Mouse (Mus musculus) heart, postnatal 10 days (tissue): ENCODE results near the gene Ubtd2. TPM values are rescaled to one million over a fixed set of nuclear protein-coding genes. Genes with fewer than 3 reads are reported as not detected.

Experiments used
- DNase-seq, 2 experiments: peaks; one replicate each; pipeline ENCODE4 v3.0.0; 2021
- intact Hi-C: fragments of 180-260 bp; cut with DNase I; formaldehyde crosslinking; loops from one replicate; pipeline ENCODE4 v1.15.1; 2025
- total RNA-seq, 2 experiments: library from RNA; stranded (reverse); gene quantifications; 2 replicates each; pipeline ENCODE4 v1.2.3; 2021

Ubtd2 gene
- total RNA-seq, result 10 to 100 TPM; 18.1 to 19.8 TPM

DNA sequence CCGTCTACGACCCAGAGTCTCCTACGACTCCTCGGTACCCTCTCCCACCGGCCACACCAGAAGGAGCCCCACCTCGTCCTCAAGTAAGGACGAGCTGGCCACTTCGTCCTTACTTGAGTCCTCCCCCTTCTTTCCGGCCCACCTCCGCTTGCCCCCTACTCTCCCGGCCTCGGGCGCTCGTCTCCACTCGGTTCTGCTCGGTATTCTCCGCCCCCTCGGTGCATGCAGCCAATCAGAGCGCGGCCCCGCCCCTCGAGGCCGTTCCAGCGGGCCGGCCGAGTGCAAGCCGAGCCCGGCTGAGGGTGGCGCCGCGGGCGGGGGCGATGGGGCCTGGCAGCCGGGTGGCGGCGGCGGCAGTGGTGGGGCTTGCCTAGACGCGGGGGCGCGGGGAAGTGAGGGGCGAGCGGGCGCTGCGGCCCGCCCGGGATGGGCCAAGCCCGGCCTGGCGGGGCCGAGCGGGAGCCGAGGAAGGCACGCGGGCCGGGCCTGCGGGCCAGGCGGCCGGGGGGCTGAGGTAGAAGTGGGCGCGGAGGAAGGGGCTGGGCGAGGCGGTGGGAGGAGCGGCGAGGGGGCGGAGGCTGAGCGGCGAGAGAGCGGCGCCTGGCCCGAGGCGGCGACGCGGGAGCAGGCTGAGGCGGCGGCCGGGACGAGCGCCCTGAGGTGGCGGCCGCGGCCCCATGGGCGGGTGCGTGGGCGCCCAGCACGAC is at the start of gene Ubtd2:
TSS of gene Ubtd2 (plus strand) at position 571 of the 707 bp plus-strand sequence.
- DNase-seq, result peak; percentile 99
- intact Hi-C loops, result loop anchor here (5.0 kb wide), 4 partner anchors 37 to 252 kb away; partner anchors contain the start of genes Efcab9 and Stk10

DNA sequence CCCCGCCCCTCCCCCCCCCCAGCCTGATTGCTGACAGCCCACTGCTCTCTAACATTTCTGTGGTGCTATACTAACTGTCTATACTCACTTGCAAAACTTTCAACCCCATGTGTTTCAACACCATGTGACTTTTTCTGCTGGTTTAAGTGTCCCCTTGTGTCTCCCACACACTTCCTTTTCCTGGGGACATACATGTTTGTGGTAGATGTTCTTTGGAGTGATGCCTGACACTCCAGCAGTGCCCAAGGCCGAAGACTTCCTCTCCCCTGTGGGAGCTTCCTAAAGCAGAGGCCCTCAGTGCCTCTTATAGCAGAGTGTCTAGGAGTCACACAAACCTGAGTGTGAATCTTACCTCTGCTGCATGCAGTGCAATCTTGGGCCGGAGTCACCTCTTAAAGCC is 47.3 kb upstream of the Ubtd2 start:
- intact Hi-C loops, result no loop called here
- DNase-seq, result no peak

DNA sequence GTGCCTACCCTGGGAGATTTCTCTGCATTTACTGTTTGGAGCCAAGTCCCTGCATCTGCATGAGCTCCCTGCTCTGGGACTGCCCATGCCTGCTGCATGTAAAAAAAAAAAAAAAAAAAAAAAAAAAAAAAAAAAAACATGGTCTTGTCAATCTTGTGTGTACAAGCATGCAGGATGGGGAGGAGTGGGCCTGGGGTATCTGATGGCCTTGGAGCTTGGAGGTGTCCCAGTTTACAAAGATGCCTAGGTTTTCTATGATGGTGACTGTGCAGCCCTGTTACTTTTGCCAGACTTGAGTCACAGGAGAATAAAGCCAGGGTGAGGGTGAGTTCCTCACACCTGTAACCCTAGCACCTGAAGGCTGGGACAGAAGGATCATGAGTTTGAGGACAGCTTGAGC is 46.1 kb upstream of the Ubtd2 start:
- intact Hi-C loops, result no loop called here
- DNase-seq, result no peak

DNA sequence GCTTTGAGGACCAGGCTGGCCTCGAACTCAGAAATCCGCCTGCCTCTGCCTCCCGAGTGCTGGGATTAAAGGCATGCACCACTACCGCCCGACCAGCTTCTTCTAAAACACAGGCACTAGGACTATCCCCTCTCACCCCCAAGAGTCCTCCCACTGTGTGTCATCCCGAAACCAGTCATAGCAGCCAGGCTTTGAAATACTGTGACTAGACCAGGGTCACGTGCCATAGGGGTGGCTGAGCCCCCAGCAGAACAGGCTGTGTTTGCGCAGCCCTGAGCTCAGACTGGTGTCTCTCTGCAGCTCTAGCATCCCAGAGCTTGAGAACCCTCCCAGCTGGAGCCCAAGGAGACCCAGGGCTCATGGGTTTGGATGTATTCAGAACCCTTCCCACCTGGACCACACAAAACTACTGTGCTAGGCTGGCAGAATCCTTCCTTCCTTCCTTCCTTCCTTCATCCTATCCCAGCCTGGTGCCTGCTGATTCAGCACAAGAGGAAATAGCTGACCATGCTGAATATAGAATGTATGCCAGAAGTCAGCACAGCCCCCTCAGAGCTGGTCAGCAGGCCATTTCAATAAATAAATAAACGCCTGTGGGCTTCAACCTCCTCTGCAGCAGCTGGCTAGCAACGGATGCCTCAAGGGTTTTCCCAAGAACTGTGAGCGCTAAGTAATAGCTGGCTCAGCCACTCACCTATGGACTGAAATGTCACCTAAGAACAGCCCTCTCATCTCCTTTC is 45.2 kb upstream of the Ubtd2 start:
- no peak for DNase-seq
- intact Hi-C loops, result no loop called here

DNA sequence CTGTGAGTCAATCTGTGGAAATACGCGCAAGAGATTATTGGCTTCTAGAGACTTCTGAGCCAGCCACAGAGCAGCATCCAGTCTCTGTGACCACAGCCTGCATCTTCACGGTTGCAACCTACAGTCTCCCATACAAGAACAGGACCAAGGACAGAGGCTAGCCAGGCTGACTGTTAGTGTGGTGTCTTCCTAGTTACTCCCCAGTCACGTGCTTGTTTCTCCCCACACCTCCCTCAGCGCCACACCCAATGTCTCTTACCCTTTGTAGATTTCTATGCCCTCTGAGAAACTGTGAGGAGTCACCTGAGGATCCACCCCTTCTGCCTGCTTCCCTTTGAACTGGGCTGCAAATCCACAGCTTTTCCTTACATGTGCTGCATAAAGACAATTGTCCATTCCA is 35.2 kb upstream of the Ubtd2 start:
- DNase-seq, result no peak

DNA sequence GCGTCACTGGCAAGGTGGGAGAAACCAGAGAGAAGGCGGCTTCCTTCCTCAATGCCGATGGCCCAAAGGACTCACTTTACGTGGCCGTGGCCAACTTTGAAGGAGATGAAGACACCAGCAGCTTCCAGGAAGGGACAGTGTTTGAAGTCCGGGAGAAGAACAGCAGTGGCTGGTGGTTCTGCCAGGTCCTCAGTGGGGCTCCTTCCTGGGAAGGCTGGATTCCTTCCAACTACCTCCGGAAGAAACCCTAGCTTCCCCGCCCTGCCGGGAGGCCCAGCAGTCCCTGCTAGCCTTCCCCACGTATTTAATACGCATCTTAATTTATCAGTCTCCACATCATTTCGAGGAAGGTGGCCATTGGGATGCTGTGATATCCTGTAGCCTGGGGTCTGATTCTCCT is 31.9 kb upstream of the Ubtd2 start:
- DNase-seq, result no peak
- intact Hi-C loops, result no loop called here

More for the DNA sequence above, 35.2 kb upstream of the Ubtd2 start:
- intact Hi-C loops, result no loop called here

DNA sequence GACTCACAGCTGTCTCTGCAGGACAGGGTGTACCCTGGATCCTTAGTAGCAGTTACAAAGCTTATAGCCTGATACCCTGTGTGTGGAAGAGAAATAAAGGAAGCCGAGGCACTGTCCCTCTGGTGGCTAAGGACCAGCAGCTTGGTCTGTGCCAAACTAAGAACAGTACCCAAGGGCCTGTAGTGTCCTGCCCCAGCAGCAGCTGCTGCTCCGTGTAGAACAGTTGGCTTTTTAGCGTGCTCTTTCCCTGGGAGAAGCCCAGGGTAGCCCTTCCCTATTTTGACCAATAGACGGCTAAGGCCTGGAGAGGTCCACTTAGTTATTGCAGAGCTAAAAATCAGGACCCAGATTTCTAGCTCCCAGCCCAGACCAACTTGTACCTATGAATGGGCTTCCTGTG is 30.6 kb upstream of the Ubtd2 start:
- intact Hi-C loops, result no loop called here

DNA sequence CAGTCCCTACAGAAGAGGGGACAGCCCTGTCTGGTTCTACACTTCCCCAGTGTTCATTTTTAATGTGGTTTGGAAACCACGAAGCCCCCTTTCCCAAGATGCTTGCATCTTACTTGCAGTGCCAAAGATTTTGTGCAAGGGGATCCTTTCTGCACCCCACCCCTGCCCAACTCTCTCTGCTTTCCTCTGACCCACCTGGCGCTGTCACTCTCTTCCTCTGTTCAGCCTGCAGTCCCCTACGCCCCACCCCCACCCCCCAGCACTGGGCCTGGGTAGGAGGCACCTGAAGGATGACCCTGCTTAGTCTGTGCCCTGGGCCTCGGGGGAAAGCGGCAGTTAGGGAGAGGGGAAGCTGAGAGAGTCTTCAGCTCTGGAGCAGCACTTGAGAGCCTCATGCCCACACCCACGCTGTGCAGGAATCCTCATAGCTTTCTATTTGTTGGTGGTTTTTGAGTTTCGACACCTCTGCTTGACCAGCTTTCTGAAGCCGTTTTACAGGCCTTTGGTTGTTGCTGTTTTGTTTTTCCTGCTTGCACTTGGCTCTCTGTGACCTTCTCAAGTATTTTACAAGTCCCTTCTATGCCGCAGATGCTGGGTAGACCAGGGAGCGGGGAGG is 30.0 kb upstream of the Ubtd2 start:
- no peak for DNase-seq
- intact Hi-C loops, result no loop called here

More for the DNA sequence above, 30.6 kb upstream of the Ubtd2 start:
- no peak for DNase-seq

DNA sequence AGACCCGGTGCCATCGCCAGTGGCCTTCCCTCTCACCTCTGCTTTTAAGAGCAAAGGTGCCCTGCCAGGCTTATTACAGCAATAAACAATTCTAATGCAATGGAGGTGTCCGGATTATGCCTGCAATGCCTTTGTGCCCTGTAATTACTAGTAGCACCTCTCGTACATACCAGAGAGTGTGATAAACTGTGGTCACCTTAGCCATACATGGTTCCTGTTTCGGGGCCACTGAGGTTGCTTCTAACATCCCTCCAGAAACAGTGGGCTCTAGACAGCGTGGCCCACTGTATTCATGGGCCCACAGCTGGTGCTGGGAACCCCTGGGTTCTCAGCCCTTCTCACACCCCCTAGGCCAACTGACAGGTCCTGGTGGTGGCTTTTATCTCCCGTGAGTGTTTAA is 27.6 kb upstream of the Ubtd2 start:
- intact Hi-C loops, result no loop called here

DNA sequence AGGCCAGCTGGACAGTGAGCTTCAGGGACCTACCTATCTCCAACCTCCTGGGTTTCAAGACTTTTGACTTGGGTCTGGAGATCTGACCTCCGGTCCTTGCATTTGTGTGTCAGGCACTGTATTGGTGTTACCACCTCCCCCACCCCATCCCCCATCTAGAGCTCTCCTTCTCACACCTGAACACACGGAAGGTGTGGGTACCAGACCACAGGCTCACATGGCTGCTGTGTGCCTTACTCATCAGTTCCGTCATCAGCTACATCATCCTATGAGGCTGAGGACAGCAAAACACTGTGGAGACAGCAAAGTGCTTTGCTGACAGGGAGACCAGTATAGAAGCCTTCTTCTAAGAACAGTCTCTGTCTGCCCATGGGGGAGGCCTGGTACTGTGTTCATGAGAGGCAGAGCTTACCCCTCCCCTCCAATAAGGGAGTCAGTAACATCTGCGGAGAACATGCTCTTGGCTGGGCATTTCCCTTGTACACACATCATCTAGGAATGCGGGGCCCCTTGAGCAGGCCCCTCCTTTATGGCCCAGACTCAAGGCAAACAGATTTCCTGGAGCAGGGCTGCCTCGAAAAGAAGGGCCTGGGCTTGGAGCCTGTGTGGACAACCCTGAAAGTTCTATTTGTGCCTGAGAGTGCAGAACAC is 19.6 kb upstream of the Ubtd2 start:
- DNase-seq, result peak; percentile 78 to 83
- intact Hi-C loops, result no loop called here

More for the DNA sequence above, 27.6 kb upstream of the Ubtd2 start:
- no peak for DNase-seq

DNA sequence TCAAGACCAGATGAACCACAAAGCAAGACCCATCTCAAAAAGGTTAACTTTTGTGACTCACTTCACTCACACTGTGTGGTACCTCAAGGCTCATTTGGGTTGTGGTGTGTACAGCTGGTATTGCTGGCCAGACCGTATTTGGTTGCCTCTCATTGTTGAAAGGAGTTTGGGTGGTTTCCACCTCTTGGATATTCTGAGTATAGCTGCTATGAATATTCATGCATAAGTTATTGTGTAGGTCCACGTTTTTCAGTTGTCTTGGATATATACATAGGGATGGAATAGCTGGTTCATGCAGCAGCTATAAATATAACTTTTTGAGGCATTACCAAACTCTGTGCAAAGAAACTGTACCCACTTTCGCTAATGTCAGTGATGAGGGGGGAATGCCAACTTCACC is 12.6 kb upstream of the Ubtd2 start:
- intact Hi-C loops, result no loop called here

DNA sequence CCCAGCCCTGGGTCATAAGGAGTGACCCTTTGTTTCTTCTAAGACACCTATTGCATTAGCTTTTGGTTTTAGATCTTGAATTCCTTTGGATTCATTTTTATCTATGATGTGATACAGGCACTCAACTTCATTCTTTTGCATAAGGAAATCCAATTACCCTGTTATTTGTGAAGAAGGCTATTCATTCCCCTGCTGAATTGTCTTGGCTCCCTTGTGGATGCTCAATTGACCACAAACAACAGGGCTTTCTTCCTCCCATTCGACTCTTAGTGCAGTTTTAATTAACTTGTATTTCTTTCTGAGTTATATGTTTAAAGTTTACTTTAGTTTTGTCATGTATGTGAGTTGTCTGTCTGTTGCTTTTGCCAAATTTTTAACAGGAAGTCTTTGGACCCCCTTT is 10.9 kb upstream of the Ubtd2 start:
- DNase-seq, result no peak
- intact Hi-C loops, result no loop called here

More for the DNA sequence above, 12.6 kb upstream of the Ubtd2 start:
- no peak for DNase-seq

DNA sequence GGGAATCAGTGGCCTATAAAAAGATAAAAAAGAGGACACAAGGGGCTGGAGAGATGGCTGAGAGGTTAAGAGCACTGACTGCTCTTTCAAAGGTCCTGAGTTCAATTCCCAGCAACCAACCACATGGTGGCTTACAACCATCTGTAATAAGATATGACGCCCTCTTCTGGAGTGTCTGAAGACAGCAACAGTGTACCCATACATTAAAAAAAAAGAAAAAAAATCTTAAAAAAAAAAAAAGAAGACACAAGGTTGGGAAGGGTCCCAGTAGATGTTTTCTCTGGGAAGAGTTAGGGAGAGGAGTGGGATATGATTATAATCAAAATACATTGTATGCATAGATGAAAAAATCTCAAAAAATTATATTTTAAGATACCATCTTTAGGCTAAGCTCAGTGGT is 10.0 kb upstream of the Ubtd2 start:
- intact Hi-C loops, result no loop called here
- DNase-seq, result no peak

DNA sequence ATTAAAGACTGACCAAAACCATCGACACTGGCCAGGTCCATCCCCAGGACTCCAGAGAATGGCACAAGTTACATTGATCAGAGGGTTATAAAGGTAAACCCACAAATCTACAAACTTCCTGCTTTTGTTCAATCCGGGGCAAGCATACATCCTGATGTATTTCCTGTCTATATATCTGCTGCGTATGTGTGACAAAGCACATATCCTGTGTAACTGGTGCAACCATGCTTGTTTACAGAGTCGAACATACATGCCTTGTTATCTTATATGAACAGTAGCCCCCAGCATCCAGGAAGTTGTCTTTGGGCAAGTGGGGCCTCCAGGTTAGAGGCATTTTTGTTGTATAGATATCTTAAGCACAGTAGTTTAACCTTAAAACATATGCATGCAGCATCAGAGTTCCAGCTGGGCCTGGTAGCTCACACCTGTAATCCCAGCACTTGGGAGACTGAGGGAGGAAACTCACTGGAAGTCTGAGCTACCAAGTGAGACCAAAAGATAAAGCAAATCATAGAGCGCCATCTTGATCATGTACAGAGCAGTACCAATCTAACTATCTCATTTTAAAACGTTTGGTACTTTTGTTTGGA is 9.4 kb upstream of the Ubtd2 start:
- intact Hi-C loops, result no loop called here

DNA sequence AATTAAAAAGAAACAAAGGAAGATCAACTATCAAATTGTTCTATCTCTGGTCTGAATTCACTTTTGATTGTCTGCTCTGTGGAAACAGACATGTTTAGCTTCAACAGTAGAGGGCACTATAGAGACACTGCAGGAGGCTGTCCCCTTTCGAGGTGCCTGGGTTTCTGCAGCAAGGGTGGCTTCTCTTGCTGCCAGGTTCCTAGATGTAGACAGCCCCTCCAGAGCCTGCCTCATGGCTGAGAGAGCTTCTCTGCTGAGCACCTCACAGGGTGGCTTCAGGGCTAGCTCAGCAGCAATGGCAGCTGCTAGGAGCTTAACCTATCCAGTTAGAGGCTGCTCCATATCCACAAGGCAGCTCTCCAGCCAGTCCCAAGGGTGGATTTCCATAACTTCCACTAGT is 5.0 kb upstream of the Ubtd2 start:
- DNase-seq, result peak; percentile 57 to 71
- intact Hi-C loops, result loop anchor here (1.0 to 5.0 kb wide), 4 partner anchors 82 to 257 kb away; partner anchors contain the start of genes Efcab9 and Stk10

More for the DNA sequence above, 9.4 kb upstream of the Ubtd2 start:
- no peak for DNase-seq

DNA sequence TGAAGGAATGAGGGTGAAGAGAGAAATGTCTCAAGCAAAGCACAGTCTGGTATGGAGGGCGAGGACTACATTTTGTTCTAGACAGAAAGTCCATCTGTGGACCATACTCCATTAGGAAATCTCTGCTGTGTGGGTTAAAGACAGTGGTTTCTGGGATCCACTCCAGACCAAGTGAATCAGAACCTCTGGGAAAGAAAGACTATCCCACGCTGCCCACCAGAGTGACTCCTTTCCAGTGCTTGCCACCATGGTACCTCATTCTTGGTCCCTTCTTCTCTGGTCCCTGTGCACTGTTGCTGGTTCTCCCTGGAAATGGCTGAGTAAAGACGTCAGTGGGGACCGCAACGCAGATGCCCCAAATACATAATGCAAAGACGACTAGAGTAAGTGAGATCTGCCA is 3.9 kb upstream of the Ubtd2 start:
- intact Hi-C loops, result loop anchor here (5.0 kb wide), 3 partner anchors 81 to 256 kb away; partner anchors contain the start of genes Efcab9 and Stk10
- DNase-seq, result no peak

DNA sequence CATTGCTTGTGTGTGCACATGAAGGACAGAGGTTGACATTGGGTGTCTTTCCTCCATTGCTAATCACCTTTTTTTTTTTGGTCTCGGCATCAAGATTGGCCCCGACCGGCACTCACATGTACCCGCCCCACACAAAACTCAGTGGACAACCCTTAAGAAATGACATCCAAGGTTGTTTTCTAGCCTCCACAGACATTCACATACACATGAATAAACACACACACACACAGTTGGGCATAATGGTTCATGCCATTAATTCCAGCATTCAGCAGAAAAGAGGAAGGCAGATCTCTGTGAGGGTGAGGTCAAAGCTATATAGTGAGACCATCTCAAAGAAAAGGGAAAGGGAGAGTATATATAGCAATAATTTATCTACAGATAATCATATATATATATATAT is 2.4 kb upstream of the Ubtd2 start:
- no peak for DNase-seq
- intact Hi-C loops, result loop anchor here (5.0 kb wide), 3 partner anchors 80 to 255 kb away; partner anchors contain the start of genes Efcab9 and Stk10

DNA sequence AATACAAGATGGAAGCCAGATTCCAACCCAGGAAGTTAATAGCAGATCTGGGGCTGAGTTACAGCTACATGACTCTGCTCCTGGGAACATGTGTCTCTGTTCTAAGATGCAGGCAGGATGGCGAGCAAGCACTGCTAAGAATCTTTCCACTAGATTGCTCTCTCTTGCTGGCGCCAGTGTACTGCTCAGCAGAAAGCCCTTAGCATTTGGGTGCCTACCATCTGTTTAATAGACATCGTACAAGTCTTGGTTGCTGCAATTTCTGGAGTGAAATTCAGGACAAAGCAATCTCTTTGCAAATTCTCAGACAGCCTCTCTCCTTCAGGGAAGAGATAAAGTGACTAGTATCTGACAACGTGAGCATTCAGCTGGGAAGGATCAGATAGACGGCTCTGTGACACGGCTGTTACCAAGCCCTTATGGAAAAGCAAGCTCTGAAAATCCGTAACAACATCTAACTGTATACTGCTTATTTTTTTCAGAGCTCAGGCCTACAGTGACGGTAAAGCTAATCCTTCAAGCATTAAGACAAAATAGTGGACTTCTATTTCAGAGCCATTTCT is 1.7 kb upstream of the Ubtd2 start:
- intact Hi-C loops, result loop anchor here (5.0 kb wide), 3 partner anchors 79 to 254 kb away; partner anchors contain the start of genes Efcab9 and Stk10
- peak in 1 of 2 experiments; percentile 10 for DNase-seq

DNA sequence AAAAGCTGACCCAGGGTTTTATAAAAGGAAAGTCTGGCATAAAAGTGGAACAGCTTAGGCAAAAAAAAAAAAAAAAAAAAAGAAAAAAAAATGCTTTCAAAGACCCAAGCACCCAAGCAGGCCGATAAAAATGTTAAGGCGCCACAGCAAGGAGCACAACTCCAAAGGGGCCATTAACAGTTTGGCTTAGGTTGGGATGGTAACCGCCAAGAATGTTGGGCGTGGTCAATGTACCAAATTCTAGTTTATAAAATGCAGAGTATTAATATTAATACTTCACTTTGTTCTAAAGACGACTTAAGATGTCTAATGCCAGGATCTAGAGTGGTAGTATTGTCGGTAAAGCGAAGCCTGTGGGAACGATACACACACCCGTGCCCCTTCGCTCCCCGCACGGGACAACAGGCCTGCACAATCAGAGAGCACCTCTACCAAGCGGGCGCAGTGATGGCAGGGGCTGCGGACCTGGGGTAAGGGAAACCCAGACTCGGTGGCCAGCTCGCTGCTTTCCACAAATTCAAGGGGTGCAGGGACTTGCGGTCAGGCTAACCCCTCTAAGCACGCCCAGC is 855 bp upstream of the Ubtd2 start:
- no peak for DNase-seq
- intact Hi-C loops, result loop anchor here (5.0 kb wide), 3 partner anchors 78 to 253 kb away; partner anchors contain the start of genes Efcab9 and Stk10
